Mouse (Mus musculus) mouse embryonic stem cell (cell line): ENCODE results near the gene Gmeb1.
"Not testable (repeated sequence)": the region's sequence is repeated elsewhere in the genome, so short reads cannot be mapped to it uniquely, and the experiment has no call there.

Source experiments
- in situ Hi-C, 2 experiments: fragments of 300-500 bp; cut with MboI; formaldehyde crosslinking; loops; 1 replicate in 1 of 2; 3 replicates in 1 of 2; pipeline ENCODE4 v1.14.3; 2019 to 2020; ENCODE audit warnings: low sequenced_read_pairs in 2 of 2, low pct_unique_long_range_greater_than_20kb in 1 of 2, mixed read lengths in 1 of 2; ENCODE audit not compliant: unreplicated experiment in 1 of 2

The Gmeb1 gene

DNA sequence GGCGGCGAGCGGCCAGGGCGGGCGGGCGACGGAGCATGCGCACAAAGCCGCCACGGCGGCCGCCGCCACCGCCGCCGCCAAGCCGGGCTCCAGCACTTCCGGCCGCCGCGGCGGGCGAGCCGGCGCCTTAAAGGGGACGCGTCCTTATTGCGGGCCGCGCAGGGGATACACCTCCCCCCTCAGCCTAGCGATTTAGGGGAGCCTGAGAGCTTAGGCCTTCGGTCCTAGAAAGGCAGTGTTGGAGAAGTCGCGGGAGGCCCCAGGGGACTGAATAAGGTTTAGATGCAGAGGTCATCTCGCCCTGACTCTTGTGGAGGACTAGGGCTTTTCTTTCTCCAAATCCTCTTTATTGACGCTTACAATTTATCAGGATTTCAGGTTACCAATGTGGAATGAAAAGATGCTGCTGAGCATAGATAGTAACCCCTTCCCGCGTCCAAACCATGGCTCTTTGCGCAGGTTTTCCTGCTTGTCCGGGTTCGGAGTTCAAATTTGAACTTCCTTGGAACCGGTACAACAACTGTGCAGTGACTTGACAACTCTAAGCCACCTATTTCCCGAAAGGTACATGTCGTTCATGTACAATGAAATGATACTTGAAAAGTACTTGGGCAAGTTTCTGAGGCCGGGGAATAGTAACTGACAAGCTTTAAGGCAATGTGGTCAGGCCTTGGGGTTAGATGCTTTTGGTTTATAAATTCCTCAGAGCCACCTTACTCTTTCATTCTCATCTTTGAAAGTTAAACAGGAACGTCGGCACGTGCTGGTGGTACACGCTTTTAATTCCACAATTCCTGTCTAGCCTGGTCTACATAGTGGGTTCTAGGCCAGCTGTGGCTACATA lies at the start of gene Gmeb1:
Gene Gmeb1, minus strand, starts transcription at position 89 of the 844 bp plus-strand sequence.
- in situ Hi-C loops, result no loop called here

DNA sequence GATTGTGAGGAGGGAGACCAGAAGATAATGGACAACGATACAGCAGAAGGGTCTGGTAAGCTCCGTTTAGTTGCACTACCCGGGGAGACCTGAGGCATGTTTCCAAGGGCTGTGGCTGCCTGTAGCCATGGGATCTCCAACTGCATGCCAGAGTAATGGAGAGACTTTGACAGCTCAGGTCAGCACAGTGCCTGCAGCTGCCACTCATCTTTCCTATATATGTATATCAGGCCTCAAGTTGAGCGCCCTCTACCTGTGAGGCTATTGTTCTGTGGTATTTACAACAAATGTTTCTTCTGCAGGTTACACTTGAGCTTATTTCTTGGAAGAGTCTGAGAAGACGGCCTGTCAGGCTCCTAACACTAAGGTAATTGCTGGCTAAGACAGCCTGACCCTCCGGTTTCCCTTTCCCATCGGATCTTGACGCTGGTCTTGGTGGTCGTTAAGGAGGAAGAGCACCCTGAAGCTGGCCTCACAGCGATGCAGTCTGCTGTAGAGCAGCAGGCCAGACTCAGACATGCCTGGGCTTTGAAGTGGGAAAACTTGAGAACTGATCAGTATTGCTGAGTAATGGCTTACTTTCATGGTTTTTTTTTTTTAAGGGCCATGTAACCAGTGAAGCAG lies 48.6 kb upstream of the Gmeb1 start:
- in situ Hi-C loops, result no loop called here

DNA sequence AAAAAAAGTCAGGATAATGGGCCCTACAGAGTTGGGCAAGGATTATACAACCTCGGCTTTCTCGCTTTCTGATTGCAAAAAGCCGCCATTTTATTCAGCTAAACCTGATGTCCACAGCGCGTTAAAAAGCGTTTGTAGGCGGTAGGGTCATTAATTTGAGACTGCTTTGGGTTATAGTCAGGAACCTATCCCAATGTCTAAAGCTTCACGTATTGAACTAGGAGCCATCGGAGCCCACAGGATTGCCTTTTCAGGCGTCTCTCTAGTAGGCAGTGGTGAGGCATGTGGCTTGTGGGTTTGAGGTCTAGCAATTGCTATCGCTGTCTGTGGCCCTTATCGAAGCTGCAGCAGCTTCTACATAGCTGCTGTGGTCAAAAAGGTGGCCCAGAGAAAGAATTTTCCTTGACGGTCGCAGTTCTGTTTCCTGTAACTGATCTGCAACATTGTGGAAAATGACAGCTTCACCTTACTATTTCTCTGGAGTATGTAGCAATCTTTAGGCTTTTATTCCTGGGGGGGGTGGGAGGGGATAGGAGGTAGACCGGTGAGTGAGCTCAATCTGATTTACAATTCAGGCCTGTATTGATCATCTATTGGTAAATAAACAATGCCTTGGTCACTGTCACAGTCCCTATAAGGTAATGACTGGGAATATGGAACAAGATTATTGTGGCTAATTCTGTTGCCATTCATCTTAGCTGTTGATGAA lies 47.9 kb upstream of the Gmeb1 start:
- in situ Hi-C loops, result no loop called here

DNA sequence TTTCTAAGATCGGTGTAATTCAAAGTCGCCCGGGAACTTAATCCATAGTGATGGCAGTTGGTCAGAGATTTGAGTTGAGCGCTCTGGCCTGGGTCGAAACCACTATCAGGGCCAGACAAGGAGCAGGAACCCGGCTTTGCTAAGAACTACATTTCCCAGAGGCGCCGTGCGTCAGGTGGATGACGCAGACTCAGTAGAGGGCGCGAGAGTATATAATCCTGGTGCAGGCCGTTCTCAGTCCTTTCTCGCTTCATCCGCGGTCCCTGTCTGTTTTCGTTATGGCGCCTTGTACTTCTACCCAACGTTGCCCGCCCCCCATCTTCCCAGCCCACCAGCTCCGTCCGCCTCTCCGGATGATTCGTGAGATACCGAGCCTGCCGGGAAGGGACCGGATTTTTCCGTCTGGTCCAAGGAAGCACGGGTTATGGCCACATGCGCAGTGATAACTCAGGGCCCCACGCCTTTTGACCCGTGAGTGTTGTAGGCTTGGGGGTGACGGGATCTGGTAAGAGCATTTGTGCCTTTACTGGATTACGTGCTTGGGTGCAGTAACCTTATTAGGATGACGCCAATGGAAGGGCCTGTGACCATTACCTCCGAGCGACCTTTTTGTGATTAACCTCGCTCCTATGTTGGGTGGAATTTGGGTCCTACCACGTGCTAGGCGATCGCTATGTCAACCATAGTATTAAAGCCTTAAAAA lies 47.2 kb upstream of the Gmeb1 start:
- in situ Hi-C loops, result no loop called here

DNA sequence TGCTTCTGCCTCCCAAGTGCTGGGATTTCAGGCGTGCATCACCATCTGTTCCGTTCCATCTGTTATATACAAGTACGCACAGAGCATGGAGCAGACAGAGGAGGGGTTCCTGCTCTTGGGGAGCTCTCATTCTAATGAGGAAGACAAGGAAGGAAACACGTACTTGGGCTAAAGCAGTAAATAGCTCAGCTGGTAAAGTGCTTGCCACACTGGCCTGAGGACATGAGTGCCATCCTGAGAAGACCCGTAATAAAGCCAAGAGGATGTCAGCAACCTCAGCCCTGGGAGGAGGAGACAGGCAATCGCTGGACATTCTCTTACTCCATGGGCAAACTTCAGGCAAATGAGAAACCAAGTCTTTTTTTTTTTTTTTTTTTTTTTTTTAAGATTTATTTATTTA lies 44.6 kb upstream of the Gmeb1 start:
- in situ Hi-C loops, result no loop called here

DNA sequence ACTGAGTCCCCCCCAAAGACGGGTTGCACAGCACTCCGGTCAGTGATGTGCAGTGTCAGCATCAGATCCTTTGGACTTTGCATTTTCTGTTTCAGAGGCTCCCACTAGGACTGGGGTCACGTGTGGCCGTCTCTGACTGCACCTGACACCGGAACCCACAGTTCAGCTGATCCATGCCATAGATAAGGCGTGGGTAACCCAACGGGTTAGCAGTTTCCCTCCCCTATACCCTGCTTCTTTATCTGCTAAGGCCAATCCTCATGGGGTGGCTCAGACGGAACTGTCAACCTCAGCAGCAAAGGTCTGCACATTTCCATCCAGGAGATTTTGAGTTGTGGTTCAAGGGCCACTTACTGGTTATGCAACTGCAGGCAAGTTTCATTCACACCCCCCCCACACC lies 43.9 kb upstream of the Gmeb1 start:
- in situ Hi-C loops, result no loop called here

DNA sequence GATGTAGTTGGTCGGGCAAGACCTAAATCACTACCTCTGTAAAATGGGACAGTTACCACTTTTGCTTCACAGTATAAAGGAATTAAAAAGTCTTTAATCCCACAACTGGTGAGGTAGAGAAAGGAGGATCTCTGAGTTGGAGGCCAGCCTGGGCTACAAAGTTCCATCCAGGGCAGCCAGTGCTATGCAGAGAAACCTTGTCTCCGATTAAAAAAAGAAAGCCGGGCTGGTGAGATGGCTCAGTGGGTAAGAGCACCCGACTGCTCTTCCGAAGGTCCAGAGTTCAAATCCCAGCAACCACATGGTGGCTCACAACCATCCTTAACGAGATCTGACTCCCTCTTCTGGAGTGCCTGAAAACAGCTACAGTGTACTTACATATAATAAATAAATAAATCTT lies 42.1 kb upstream of the Gmeb1 start:
- in situ Hi-C loops, result not testable (repeated sequence)

DNA sequence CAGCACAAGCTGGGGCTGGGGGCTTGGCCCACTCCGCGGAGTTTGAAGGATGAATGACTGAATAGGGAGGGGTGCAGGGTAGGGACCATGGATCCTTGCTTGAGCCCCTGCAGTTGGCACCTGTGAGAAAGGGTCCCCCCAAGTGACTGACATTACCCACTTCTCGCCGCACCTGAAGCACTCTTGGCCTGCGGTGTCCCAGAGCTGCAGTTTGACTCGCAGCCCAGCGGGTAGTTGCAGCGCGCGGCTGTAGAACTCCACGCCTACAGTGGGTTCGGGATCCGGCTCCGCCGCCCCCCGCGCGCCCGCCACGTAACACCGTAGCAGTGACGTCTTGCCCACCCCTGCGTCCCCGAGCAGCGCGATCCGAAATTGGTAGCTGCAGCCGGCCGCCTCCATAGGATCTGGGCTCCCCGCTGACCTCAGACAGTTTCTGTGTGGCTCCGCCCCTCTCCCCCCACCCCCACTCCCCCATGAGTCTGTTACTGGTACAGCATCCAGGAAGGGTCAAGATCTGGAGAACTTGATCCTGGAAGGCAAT lies 41.6 kb upstream of the Gmeb1 start, which contains the start of gene Rab42:
Gene Rab42, minus strand, starts transcription at position 447 of the 541 bp plus-strand sequence.
- in situ Hi-C loops, result no loop called here

DNA sequence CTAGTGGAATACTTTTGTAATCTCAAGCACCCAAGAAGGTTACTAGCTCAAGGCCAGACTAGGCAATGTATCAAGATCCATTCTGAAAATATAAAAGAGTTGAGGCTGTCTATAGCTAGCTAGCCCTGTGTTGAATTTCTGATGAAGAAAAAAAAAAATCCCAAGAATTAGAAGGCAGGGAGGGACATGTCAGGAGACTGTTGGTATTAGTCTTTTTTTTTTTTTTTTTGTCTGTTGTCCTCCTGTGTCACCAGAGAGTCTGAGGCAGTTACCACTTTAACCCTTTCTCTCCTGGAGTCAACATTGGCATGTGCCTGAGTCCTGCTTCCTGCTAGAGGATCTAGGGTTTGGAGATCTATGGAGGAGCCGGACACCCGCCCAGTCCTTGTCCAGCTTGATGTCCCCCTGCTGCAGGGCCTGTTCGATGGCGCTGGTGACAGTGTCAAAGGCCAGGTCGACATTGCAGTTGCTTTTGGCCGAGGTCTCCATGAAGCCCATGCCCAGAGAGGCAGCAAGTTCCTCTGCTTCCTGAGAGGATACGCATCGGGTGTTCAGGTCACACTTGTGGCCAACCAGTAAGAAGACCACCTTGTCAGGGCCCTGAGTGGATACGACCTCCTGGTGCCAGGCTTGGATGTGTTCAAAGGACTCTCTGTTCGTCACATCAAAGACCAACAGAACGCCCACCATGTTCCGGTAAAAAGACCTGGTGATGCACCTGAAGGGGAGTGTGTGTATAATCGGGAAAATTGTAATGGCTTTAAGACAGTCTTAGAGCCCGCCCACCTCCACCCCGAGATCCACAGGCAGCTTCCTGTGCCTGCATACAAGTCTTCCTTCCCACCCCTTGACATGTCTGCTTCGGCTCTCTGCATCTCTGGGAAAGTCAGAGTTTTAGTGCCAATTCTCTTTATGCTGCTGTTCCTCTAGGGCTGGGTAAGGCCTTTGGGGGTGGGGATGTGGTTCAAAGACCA lies 40.9 kb upstream of the Gmeb1 start:
- in situ Hi-C loops, result no loop called here

DNA sequence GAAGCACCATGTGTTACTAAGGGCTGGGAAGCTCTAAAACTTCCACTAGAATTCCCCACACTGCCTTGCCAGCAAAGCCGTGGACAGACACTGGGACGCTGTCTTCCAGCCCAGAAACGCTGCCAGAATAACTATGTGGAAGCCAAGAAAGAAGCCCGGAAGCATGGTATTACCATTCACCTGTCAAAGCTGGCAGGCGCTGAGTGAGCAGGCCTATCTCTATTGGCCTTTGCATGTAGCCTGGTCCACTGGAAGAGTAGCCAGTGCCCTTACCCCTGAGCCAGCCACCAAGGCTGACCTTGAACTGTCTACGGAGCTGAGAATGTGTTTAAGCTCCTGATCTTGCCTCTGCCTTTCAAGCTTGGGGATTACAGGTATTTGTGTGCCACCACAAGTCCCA lies 40.1 kb upstream of the Gmeb1 start:
- in situ Hi-C loops, result no loop called here

DNA sequence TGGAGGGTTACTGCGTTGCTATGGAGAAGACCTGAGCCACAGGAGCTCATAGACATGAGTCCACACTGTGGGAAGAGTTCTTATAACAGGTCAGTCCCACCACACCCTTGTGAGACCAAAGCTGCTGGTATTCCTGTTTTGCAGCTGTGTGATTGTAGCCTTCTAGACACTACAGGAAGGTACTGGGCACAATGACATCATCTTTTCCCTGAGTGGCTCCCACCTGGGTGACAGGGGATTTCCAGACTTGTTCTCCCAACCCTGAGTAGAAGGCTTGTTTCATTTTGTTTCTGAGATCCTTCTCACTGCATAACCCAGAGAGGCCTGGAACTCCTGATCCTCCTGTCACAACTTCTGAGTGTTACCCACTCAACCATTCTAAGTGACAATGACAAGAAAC lies 38.4 kb upstream of the Gmeb1 start:
- in situ Hi-C loops, result no loop called here

DNA sequence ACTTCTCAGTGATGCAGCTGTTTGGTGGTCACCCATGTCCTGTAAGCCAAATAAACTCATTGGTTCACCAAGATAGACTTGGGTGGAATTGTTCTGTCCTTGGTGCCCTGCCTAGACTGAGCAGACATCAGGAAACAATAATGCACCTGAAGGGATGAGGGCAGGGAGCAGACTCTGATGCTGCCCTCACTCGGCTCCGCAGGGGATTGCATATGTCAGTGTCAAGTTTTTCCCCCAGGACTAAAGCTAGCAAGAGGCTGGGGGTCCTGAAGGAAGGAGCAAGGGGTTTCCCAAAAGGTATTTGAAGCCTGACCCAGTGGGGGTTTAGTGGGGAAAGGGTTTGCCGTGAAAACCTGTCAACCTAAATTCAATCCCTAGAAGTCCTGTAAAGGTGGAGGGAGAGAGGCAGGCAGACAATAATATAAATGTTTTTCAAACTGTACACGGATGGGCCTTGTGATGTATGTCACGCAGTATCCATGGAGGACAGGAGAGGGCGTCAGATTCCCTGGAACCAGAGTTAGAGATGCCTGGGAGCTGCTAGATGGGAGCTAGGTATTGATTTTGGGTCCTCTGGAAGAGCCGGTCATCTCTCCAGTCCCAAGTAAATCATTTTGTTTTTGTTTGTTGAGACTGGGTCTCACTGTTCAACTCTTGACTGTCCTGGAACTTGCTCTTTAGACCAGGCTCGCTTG lies 34.4 kb upstream of the Gmeb1 start:
- in situ Hi-C loops, result no loop called here

DNA sequence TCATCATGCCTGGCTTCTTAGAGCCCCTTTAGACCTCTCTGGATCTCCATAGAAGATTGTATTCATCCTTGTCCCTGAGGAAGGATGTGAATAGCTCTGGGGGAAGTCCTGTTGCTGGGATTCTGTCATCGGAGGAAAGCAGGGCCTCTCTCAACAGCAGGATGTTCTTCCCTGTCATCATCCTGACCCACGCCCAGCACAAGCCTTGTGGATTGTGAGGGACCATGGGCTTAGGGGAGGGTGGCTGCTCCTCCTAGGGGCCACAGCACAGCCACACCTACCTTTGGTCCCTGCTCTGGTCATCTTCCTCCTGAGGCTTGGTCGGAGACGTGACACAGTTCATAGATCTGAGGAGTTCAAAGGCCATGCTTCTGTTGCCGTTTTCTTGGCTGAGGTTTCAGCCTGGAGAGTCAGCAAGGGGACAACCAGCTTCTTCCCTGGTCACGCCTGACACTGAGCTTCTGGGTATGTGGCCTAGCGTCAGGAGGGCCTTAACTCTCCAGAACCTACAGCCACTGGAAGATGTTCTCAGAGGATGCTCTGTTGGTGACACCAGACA lies 32.4 kb upstream of the Gmeb1 start:
- in situ Hi-C loops, result no loop called here

DNA sequence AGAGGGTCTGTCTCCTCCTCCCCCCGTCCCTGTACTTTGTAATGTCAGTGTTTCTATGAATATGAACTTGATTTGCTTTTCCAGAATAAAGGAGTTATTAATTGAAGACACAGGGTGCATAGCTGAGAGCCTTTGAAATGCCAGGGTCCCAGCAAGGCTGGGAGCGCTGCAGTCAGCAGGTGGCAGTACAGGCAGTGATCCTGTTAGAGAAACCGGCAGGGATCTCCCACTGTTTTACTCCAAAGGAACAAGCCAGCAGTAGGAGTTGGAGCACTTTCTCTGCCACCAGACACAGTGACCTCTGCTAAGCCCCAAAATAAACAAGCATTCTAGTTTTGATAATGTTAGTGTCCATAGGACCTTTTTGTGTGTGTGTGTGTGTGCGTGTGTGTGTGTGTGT lies 31.6 kb upstream of the Gmeb1 start:
- in situ Hi-C loops, result no loop called here

DNA sequence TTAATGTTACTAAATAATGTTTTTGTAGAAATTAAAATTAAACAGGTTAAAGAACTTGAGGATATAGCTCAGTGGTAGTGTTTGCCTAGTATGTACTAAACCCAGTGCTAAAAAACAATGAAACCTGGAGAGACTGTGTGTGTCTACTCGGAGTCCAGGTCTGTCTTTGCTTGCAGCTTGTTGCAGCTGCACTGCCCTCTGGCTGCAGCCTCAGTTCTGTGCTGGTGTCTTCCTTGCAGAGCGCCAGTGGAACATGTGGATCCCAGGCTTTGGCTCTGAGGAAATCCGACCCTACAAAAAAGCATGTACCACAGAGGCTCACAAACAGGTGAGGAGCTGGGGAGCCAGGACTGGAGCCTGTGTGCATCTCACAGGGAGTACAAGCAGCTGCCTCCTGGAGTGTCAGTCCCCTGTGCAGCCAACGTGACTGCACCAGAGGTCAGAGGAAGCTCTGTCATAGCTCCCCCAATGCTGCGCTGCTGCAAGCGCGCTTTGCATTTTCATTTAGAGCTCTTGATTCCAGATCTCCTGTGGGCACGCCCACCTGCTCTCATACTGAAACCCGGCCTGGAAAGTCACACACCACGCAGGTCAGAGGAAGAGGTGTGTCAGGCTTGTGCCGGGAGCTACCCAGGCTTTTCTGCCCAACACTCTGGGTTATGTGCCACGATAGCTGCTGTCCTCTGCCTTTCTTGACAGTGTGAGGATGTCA lies 30.4 kb upstream of the Gmeb1 start:
- in situ Hi-C loops, result no loop called here

DNA sequence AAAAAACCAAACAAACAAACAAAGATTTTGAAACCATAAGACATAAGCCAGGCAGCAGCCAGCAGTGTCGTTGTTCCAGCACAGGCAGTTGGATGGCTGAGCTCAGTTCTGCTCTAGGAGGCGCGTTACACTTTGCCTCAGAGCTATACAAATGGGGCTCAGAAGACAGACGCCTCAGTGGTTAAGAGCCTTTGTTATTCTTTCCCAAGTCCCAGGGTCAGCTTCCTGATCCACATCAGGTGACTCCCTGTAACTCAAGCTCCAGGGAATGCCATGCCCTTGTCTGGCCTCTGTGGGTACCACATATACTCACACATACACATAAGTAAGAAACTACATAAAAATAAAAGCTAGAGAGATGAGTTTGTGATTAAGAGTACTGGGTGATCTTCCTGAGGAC lies 29.7 kb upstream of the Gmeb1 start:
- in situ Hi-C loops, result no loop called here
